Mouse (Mus musculus) left cerebral cortex, postnatal 36 days (tissue): ENCODE results near the gene Tsfm. TPM values are rescaled to one million over a fixed set of nuclear protein-coding genes. Genes with fewer than 3 reads are reported as not detected.
A peak's percentile ranks its signal among the peaks of the same experiment; 100 is the strongest.

ENCODE experiments used
- DNase-seq, 2 experiments: peaks; one replicate each; pipeline ENCODE4 v3.0.0; 2021 to 2022; ENCODE audit warnings: low spot score in 2 of 2, mixed read lengths in 1 of 2
- intact Hi-C: fragments of 180-260 bp; cut with DNase I; formaldehyde crosslinking; loops from one replicate; pipeline ENCODE4 v1.15.1; 2025
- total RNA-seq, 2 experiments: library from RNA; stranded (reverse); gene quantifications; 2 replicates each; pipeline ENCODE4 v1.2.3; 2021

Gene Tsfm
- total RNA-seq, 2 experiments from 2014 or later: 21.7 to 28.8 TPM

GRCm38 (mm10) chr10:127048608-127049394 is 18.2 kb upstream of the Tsfm start:
- no peak for DNase-seq
- intact Hi-C loops: no loop called here

- intact Hi-C loops: no loop called here
- no peak for DNase-seq
These were observed 17.3 kb upstream of the Tsfm start, which contains the start of gene Cyp27b1 for GRCm38 (mm10) chr10:127047954-127048353. Gene Cyp27b1 (plus strand): TSS chr10:127048250.

DNA sequence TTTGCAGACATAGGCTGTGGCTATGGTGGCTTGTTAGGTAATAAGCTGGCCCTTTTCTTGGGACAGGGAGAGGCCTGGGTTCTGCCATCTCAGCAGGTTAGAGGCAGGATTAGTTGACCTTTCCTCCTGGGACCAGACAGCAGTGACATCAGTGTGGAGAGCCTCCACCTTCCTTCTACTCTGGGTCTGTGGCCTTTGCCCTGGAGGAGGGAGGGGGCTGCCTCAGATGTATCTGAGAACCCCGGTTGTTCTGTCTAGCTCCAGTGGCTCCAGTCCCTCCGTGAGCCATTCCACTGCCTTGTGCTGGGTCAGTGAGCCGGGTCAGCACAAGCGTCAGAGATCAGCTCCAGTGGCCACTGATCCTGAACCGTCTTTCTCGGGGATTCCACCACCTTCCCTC is 12.5 kb upstream of the Tsfm start:
- intact Hi-C loops: no loop called here
- DNase-seq: no peak

GRCm38 (mm10) chr10:127042468-127043115 is 12.0 kb upstream of the Tsfm start:
- no peak for DNase-seq
- intact Hi-C loops: no loop called here

DNA sequence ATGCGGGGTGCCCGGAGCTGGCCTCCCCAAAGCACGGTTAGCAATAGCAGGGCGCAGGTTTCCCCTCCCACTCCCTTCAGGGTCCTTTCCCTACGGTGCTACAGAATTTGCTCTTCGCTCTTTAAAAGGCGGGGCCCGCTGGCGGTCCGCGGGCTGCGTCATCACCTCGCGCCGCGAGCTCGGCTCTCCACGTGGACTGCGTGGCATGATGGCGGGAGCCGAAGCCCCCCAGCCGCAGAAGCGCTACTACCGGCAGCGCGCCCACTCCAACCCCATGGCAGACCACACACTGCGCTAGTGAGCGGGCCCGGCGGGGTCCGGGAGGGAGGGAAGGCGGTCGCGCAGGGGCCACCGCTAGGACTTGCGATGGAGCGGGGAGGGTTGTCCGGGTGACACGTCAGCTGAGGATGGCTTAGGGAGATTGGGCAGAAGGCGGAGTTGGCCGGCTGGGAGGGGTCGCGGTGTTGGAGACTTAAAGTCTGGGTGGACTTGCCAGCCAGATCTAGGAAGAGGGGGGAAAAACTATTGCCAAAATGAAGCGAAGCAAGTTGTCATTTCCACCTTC is 11.2 kb upstream of the Tsfm start:
- intact Hi-C loops: no loop called here
- DNase-seq: peak; percentile 93

GRCm38 (mm10) chr10:127041274-127041766 is 10.7 kb upstream of the Tsfm start, which contains the start of the genes Mettl1 and Eef1akmt3:
Gene Mettl1 (plus strand): TSS chr10:127041414.
Gene Eef1akmt3 (minus strand): TSS chr10:127041513.
- peak; percentile 48 to 50 for DNase-seq
- intact Hi-C loops: no loop called here

- intact Hi-C loops: no loop called here
- peak; percentile 35 to 60 for DNase-seq
These were observed 10.1 kb upstream of the Tsfm start for GRCm38 (mm10) chr10:127040569-127041214.

DNA sequence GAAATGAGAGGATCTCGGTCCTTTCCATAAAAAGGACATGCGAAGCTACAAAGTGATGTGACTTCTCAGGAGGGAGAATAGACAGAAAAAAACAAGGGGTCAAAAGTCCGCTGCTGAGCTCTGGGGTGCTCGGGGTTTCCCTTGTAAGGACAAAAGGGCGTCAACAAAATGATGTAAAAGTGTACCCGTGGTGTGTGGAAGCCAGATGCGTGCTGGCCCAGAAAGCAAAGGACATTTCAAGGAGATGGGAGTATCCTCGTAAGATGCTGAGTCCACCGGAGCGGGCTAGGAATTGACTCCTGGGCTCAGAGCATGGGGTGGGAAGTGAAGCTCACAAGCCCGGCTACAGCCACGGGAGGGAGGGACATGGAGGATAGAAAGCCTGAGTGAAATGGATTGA is 7.0 kb upstream of the Tsfm start:
- intact Hi-C loops: no loop called here
- no peak for DNase-seq

GRCm38 (mm10) chr10:127036273-127036672 is 5.6 kb upstream of the Tsfm start:
- intact Hi-C loops: no loop called here
- no peak for DNase-seq

DNA sequence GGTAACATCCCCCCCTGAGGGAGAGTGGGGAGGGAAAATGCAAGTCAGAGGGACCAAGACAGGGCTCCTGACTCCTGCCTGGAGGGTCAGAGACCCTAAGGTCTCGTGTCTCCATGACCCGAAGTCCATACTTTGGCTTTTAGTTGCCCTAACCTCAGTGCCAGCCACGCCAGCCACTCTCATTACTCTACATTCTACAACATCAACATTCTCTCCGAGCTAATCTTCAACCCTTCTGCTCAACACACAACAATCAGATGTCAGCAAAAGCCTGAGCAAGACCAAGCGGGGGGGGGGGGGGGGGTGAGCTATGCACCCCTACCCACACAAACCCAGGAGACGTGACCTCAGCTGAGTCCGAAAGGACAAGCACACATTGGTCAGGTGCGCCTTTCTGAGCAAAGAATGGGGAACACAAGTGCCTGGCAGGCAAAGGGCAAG is 2.7 kb upstream of the Tsfm start:
- intact Hi-C loops: loop anchor here (5.0 kb wide), 2 partner anchors 36 to 51 kb away; no protein-coding TSS in a partner anchor
- DNase-seq: no peak

DNA sequence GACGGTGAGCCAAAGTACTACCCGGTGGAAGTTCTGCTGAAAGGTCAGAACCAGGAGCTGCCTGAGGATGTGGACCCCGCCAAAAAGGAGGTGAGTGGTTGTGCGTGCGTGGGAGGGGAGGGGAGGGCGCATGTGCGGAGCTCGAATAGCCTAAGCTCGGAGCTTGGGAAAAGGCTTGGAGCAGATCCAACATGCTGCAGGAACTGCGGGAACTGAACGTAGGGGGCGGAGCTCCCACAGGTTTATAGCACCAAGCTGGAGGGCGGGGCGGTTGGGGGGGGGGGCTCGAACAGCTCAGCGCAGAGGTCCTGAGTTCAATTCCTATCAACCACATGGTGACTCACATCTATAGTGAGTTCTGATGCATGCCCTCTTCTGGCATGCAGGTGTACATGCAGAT is 12.2 kb downstream of the Tsfm start:
- intact Hi-C loops: no loop called here
- DNase-seq: no peak

DNA sequence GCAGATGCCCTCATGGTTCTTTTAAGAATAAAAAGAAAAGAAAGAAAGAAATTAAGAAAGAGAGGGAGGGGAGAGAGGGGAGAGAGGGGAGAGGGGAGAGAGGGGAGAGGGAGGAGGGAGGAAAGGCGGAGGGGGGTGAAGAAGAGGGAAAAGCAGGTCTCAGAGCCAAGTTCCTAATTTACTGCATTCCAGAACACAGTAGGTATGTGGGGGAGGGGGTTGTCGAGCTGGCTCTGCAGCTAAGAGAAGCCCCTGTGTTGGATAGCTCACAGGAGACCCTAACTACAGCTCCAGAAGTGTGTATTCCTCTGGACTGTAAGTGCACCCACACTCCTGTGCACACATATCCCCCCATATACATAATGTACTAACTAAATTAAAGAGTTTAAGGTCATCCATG is 13.6 kb downstream of the Tsfm start:
- no peak for DNase-seq
- intact Hi-C loops: no loop called here

DNA sequence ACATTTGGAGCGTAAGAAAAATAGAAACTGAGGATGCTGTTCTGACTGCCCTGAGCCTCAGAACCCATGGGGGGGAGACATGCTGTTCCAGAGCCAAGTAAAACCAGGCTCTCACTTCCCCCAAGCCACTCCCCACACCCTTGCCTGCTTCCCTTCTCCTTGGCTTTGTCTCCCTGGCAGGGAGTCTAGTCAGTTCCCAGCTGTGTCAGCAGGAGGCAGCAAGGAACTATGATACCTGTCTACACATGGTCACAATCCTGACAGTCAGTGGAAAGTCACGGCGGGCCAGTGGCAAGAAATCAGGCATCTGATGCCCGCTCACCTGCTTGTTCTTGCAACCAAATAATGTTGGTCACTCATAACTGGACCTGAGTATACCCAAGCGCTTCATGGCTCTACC is 14.2 kb downstream of the Tsfm start:
- intact Hi-C loops: no loop called here
- DNase-seq: no peak

DNA sequence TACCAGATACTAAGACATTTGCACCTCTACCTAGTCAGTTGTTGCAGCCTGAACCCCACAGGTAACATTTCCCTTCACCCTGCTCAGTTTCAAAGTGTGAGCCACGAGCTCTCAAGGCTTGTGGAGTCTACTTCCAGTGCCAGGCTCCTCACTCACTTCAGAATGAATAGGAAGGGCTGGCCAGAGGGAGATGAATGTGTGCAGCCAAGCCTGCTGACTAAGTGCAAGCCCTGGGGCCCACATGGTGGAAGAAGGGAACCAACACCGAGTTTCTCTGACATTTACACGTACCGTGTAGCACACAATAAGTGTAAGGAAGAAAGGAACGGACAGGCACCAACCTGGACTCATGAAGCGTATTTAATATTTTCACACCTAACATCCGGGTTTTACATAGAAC is 26.8 kb downstream of the Tsfm start:
- no peak for DNase-seq
- intact Hi-C loops: no loop called here

GRCm38 (mm10) chr10:127003334-127003733 is 27.3 kb downstream of the Tsfm start:
- intact Hi-C loops: no loop called here

GRCm38 (mm10) chr10:127002765-127003164 is 27.9 kb downstream of the Tsfm start:
- intact Hi-C loops: no loop called here
- DNase-seq: no peak

More at GRCm38 (mm10) chr10:127003334-127003733, 27.3 kb downstream of the Tsfm start:
- no peak for DNase-seq

- no peak for DNase-seq
- intact Hi-C loops: no loop called here
These were observed 28.6 kb downstream of the Tsfm start for GRCm38 (mm10) chr10:127002056-127002455.

GRCm38 (mm10) chr10:127001297-127001696 is 29.3 kb downstream of the Tsfm start:
- intact Hi-C loops: no loop called here
- no peak for DNase-seq

DNA sequence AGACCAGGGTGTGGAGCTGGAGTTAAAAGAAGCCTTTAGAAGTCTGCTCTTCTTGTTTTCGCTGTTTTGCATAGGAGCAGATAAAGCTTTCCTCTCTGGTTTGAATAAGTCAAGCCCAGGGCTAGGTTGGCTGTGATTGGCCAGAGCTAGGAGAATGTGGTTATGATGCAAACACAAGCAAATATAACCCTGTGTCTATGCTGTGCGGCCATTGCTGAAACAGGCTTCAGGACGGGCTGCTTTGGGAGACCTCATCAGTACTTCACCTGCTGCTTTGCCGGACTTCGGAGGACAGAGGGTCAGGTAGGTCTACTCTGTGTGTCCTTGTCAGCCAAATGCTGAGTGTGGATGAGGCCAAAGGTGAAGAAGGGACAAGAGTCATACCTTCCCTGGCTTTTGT is 30.1 kb downstream of the Tsfm start, which contains the start of gene Avil:
TSS of gene Avil (plus strand) at position 181 of the 400 bp plus-strand sequence.
- intact Hi-C loops: no loop called here
- DNase-seq: no peak
